Mouse (Mus musculus) A20 (cell line): ENCODE data around the gene Cog3.
"Not testable (repeated sequence)": the region's sequence is repeated elsewhere in the genome, so short reads cannot be mapped to it uniquely, and the experiment has no call there.

Experiments used
- DNase-seq: peaks from one replicate; pipeline ENCODE4 v3.0.0-alpha.2; 2011; ENCODE audit warnings: low read depth, low spot score

Gene Cog3

DNA sequence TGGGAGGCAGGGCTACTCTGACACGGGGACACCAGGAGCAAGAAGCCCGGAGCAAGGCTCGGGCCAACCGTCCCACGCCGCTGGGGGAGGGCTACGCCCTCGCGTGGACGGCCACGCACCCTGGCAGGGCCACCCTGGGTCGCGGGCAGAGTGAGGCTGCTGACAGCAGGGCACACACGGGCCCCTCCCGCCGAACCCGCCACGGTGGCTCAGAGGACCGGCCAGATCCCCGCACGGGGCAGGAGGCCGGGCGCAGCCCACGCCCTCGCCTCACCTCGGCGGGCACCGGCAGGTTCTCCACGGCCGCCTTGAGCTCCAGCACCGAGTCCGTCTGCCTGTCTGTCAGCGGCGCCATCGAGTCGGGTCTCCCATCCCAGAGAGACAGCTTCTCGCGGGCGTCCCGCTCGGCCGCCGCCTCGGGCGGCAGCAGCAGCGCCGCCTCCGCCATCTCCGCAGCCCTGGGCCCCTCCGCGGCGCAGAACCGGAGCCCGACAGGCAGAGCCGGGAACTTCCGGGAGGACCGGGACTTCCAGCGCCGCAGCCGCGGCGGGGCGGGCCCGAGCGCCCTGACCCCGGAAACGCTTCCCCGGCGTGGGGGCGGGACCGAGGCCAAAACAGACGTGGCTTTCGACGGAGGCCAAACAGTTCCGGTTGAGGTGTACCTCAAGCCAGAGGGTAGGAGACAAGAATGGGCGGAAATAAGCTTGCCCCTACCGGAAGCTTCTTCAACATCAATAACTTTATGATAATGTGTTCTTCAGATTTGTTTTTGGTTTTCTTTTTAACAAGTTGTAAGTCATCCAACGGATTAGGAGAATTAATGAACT lies at the start of gene Cog3:
Gene Cog3, minus strand, starts transcription at position 527 of the 827 bp plus-strand sequence.
- peak; percentile 96 for DNase-seq

- no peak for DNase-seq
Measured at GRCm38 (mm10) chr14:75797769-75798386, 43.6 kb upstream of the Cog3 start.

GRCm38 (mm10) chr14:75795918-75796317 lies 41.6 kb upstream of the Cog3 start:
- no peak for DNase-seq

DNA sequence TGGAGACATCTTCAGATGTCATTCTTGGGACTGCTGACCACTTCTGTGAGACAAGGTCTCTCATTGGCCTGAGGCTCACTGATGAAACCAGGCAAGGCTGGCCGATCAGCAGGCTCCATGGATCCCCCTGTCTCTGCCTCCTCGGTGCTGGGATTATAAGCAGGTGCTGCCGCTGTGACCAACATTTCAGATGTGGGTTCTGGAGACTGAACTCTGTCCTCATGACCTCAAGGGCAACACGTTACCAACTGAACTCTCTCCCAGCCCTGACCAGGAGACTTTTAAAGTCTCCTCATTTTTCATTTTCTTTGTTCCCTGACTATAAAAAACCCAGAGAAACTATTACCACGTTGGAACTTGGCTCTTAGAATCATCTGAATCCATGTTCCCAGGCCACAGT lies 40.4 kb upstream of the Cog3 start:
- no peak for DNase-seq

- DNase-seq = no peak
Measured at GRCm38 (mm10) chr14:75794324-75794723, 40.0 kb upstream of the Cog3 start.

GRCm38 (mm10) chr14:75793110-75793509 lies 38.8 kb upstream of the Cog3 start:
- no peak for DNase-seq

GRCm38 (mm10) chr14:75791372-75791771 lies 37.1 kb upstream of the Cog3 start:
- no peak for DNase-seq

DNA sequence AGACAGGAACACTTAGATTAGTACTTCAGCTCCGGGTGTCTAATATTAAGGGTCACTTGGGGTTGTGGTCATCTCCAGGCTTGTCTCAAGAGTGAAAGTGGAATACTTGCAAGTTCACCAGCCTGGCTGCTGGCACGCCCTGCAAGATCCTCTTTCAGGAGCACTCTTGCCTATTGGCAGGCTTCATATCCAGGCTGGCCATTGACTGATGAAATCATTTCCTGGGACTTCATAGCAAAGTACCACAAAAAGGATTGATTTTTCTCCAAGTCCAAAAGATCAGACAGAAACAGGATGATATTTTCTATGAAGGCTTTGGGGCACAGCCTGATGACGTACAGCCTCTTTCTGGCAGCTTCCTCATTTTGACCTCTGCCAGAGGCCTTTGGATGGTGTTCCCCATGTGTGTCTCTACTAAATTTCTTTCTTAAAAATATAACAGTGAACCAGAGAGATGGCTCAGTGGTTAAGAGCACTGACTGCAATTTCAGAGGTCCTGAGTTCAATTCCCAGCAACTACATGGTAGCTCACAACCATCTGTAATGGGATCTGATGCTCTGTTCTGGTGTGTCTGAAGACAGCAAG lies 36.2 kb upstream of the Cog3 start:
- DNase-seq = peak; percentile 8

- DNase-seq = no peak
Measured at GRCm38 (mm10) chr14:75789291-75789690, 35.0 kb upstream of the Cog3 start.

DNA sequence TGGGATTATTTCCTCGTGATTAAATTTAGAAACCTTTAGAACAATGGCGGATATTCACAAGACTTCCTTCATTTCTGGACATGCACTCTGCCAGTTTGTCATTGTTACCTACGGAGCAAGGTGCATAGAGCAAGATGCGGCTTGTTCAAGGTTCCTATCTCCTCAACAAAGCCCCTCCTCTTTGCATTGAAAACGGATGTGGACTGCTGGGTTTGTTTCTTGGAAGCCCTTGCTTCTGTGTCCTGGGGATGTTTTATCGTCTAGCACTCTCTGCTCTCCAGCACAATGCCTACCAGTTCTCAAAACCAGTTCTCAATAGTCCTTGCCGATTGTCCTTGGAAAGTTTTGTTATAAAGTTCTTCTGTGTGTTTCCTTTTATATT lies 33.5 kb upstream of the Cog3 start:
- DNase-seq = no peak

GRCm38 (mm10) chr14:75786868-75787793 lies 32.8 kb upstream of the Cog3 start, which contains the start of gene Slc25a30:
Slc25a30 (minus strand) TSS chr14:75787037.
- peak; percentile 94 for DNase-seq

DNA sequence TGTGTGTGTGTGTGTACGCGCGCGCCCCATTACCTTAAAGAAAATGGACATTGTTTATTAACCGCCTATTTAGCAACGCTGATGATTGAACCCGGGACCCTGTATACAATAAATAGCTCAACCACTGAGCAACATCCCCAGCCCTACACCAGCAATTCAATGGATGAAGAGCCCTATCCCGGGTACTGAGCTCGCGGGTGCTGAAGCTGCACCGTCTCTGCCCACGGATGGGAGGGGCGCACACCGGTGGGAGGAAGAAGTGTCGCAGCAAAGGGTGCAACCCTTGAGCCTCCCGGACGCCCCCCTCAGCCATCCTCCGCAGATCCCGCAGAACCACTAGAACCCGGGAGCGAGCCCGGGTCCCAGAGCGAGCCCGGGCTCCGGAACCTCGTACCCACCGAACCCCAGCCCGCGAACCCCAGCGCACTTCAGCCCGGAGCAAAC lies 32.1 kb upstream of the Cog3 start:
- DNase-seq = no peak

GRCm38 (mm10) chr14:75779913-75780312 lies 25.6 kb upstream of the Cog3 start:
- DNase-seq = no peak

DNA sequence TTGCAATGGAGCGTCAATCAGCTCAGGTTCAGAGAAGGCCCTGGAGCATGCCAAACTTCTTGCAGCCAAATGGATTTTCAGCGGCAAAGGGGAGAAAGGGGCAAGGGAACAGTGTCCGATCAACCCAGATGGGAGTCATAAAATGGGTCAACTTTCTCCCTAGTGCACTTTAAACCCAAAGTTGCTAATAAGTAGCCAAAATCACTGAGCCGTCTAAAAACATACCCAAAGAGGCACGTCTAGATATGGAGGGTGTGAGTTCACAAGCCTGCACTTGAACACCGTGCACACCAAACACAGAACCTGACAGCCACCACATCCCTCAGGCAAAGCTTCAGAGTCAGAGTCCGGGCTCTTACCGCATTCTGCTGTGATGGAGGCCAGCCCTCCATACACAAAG lies 22.3 kb upstream of the Cog3 start:
- DNase-seq = no peak

GRCm38 (mm10) chr14:75773431-75773830 lies 19.1 kb upstream of the Cog3 start:
- DNase-seq = peak; percentile 52

- not testable (repeated sequence) for DNase-seq
Measured at GRCm38 (mm10) chr14:75772407-75772806, 18.1 kb upstream of the Cog3 start.

GRCm38 (mm10) chr14:75771101-75771501 lies 16.8 kb upstream of the Cog3 start:
- peak; percentile 35 for DNase-seq

DNA sequence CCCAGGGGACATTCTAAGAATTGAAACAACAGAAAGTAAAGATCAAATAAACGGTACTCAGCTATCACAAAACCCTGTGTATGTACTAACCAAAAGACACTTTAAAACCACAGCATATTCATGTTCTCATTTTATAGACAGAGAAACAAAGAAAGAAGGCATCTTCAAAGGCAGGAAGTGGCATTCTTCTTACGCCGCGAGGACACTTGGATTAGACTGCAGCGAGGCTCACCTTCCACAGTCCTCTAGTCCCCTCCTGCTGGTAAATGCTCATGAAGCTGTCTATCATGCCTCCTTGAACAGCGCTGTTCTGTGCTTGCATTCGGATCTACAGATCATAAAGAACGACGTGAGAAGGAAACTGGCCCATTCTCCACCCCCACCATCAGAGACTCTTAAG lies 15.0 kb upstream of the Cog3 start:
- no peak for DNase-seq

DNA sequence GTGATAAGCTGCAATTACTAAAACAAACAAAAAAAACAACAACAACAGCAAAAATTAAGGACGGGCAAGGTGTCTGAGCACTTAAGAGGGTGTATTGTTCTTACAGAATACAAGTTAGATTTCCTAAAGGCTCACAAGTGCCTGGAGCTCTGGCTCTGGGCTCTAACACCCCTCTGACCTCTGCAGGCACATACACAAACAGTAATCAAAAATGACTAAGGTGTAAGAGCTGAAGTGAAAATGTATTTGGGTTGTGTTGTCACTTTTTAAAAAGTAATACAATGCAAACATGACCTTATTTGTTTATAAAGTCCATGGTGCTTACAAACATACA lies 13.9 kb upstream of the Cog3 start:
- no peak for DNase-seq

DNA sequence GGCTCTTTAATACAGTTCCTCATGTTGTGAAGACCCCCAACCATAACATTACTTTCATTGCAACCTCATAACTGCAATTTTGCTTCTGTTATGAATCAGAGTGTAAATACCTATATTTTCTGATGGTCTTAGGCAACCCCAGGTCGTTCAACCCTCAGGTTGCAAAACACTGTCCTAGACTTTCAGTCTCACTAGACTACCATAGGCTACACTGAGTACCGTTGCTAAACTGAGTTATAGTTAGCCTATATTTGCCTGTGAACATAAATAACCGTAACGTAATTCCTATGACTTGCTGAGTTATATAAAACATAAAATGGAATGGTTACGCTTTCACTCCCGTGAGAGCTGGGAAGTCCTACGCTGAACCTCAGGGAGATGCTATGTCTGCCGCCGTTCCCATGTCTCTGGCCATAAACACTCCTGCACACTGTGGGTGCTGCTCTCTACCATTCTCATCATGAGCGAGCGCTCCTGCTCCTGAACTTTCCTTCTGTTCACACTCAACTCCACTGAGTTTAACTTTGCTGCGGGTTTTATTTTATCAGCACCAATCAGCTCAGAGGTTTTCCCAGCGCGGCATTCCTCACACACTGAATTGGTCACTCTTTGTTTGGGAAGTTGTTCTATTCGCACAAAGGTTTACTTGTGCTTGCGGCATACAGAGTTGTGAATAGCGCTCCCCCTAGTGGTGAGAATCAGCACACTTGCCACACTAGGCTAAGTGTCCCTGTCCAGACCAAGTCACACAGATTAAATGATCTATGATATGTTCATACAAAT lies 13.4 kb upstream of the Cog3 start:
- DNase-seq = peak; percentile 69
